Mouse (Mus musculus) kidney, adult 2 months (tissue): Measurements from ENCODE around the gene Olfr1042.
"Not testable (repeated sequence)": the region's sequence is repeated elsewhere in the genome, so short reads cannot be mapped to it uniquely, and the experiment has no call there.

Experiments used
- CTCF ChIP-seq: fragments of 200-500 bp; conservative IDR thresholded peaks from 2 replicates; pipeline ENCODE4 v1.5.1; 2011; ENCODE audit warnings: low read depth, mild to moderate bottlenecking, control low read depth, low read length, moderate library complexity, mixed read lengths; ENCODE audit not compliant: insufficient read depth, insufficient read length
- POLR2A ChIP-seq: fragments of 200-500 bp; IDR thresholded peaks from one replicate; pipeline ENCODE4 v1.6.1; 2011; ENCODE audit warnings: low read depth, low read length, control low read depth

GRCm38 (mm10) chr2:86175422-86175821, 13.8 kb upstream of the Olfr1042 start:
- not testable (repeated sequence) for TF ChIP-seq CTCF, POLR2A
